Mouse (Mus musculus) limb, embryonic 14.5 days (tissue): ENCODE results near the gene Cntnap5a. TPM values are rescaled to one million over a fixed set of nuclear protein-coding genes. Genes with fewer than 3 reads are reported as not detected.

ENCODE experiments used
- ATAC-seq: fragments of 200-750 bp; cut with Nextera tagmentation; 2 replicates; pipeline ENCODE4 v1.8.0; 2017; ENCODE audit warnings: low read depth, moderate number of reproducible peaks, moderate TSS enrichment; ENCODE audit not compliant: low FRiP score
- DNase-seq: peaks from one replicate; pipeline ENCODE4 v3.0.0-alpha.2; 2015; ENCODE audit warnings: low spot score
- H3K27ac ChIP-seq: fragments of 300-500 bp; sonication (generic); replicated peaks from 2 replicates; pipeline ENCODE4 v1.5.1; 2014; ENCODE audit warnings: low read depth, mild to moderate bottlenecking, low read length, moderate library complexity, mixed read lengths
- H3K27me3 ChIP-seq: fragments of 300-500 bp; sonication (generic); 2 replicates; pipeline ENCODE4 v1.6.1; 2014; ENCODE audit warnings: low read length, mixed read lengths; ENCODE audit not compliant: control insufficient read depth, insufficient read depth
- H3K36me3 ChIP-seq: fragments of 300-500 bp; sonication (generic); 2 replicates; pipeline ENCODE4 v1.6.1; 2014; ENCODE audit warnings: mild to moderate bottlenecking, low read length, moderate library complexity, mixed read lengths; ENCODE audit not compliant: control insufficient read depth, insufficient read depth
- H3K4me1 ChIP-seq: fragments of 300-500 bp; sonication (generic); 2 replicates; pipeline ENCODE4 v1.6.1; 2014; ENCODE audit warnings: antibody characterized with exemption, low read length, mixed read lengths; ENCODE audit not compliant: control insufficient read depth, insufficient read depth
- H3K4me2 ChIP-seq: fragments of 300-500 bp; sonication (generic); replicated peaks from 2 replicates; pipeline ENCODE4 v1.6.1; 2014; ENCODE audit warnings: low read depth, mild to moderate bottlenecking, low read length, moderate library complexity; ENCODE audit not compliant: severe bottlenecking
- H3K4me3 ChIP-seq: fragments of 300-500 bp; sonication (generic); replicated peaks from 2 replicates; pipeline ENCODE4 v1.5.1; 2014; ENCODE audit warnings: low read length
- H3K9ac ChIP-seq: fragments of 300-500 bp; sonication (generic); 2 replicates; pipeline ENCODE4 v1.6.1; 2014; ENCODE audit warnings: mild to moderate bottlenecking, low read depth, low read length, moderate library complexity; ENCODE audit not compliant: severe bottlenecking
- H3K9me3 ChIP-seq: fragments of 300-500 bp; sonication (generic); 2 replicates; pipeline ENCODE4 v1.6.1; 2016; ENCODE audit warnings: low read length; ENCODE audit not compliant: control insufficient read depth
- POLR2A ChIP-seq: fragments of 200-500 bp; IDR thresholded peaks from 2 replicates; pipeline ENCODE4 v1.8.0; 2012; ENCODE audit warnings: inconsistent platforms, mild to moderate bottlenecking, moderate library complexity, borderline replicate concordance; ENCODE audit not compliant: insufficient read depth, insufficient read length; ENCODE audit errors: extremely low read depth
- WGBS: fragments of 180-500 bp; shearing (Covaris S2); extraction: QIAGEN DNeasy Blood & Tissue Kit; methylation state at CpG from one replicate; pipeline ENCODE4 v1.1.7; 2014; 5-methylcytosine and 5-hydroxymethylcytosine counted together
- microRNA-seq: library from miRNA; unstranded; fragments of <30 nt; microRNA quantifications from one replicate; pipeline ENCODE4, GENCODE M21; 2016
- polyA plus RNA-seq, 2 experiments: library from polyadenylated mRNA; depleted of rRNA in 1 of 2; stranded (reverse) in 1 of 2; unstranded in 1 of 2; fragments of >200 nt; fragmentation: Nextera tagmentation in 1 of 2; extraction: Ambion mirVana in 1 of 2; gene quantifications; 2 replicates each; pipeline versions ENCODE4 v1.2.1 to v1.2.3; 2012 to 2014

Gene Cntnap5a
- polyA plus RNA-seq, 2 experiments, result 0.03 TPM

GRCm38 (mm10) chr1:116488780-116489569 lies 804.4 kb downstream of the Cntnap5a start:
- Histone ChIP-seq H3K27ac (no peak overlapping the region), H3K9me3 (no peaks in the 10 kb centered on the region), H3K4me2 (no peak overlapping the region), H3K9ac (no peak overlapping the region), H3K4me1 (no peaks in the 10 kb centered on the region), H3K4me3 (no peak overlapping the region), H3K27me3 (no peaks in the 10 kb centered on the region), H3K36me3 (no peaks in the 10 kb centered on the region)
- ATAC-seq (peak; percentile 82), DNase-seq (peak; percentile 42)
- TF ChIP-seq POLR2A, result no peak
- 52% methylated on average over 1 of the region's 1 CpGs for WGBS

GRCm38 (mm10) chr1:116577969-116578666 lies 893.6 kb downstream of the Cntnap5a start:
- ATAC-seq, result no peak
- WGBS, result 44% methylated on average over 4 of the region's 4 CpGs

GRCm38 (mm10) chr1:116616272-116616671 lies 931.7 kb downstream of the Cntnap5a start:
- no peak overlapping the region for H3K9ac ChIP-seq
- no peak overlapping the region for H3K4me2 ChIP-seq
- H3K27me3 ChIP-seq, result no peaks in the 10 kb centered on the region
- no peaks in the 10 kb centered on the region for H3K4me1 ChIP-seq
- H3K9me3 ChIP-seq, result no peaks in the 10 kb centered on the region
- ATAC-seq (no peak), DNase-seq (no peak)
- H3K4me3 ChIP-seq, result no peak overlapping the region
- TF ChIP-seq POLR2A, result no peak
- H3K36me3 ChIP-seq, result no peaks in the 10 kb centered on the region
- no peak overlapping the region for H3K27ac ChIP-seq

More at GRCm38 (mm10) chr1:116577969-116578666, 893.6 kb downstream of the Cntnap5a start:
- no peaks in the 10 kb centered on the region for H3K4me1 ChIP-seq
- no peak overlapping the region for H3K27ac ChIP-seq
- DNase-seq, result peak; percentile 3
- TF ChIP-seq POLR2A, result no peak
- H3K36me3 ChIP-seq, result no peaks in the 10 kb centered on the region
- no peak overlapping the region for H3K4me3 ChIP-seq
- no peaks in the 10 kb centered on the region for H3K9me3 ChIP-seq
- H3K9ac ChIP-seq, result no peak overlapping the region
- no peaks in the 10 kb centered on the region for H3K27me3 ChIP-seq
- no peak overlapping the region for H3K4me2 ChIP-seq

Small RNA genes within 50 kb of the gene (microRNA-seq; reads per million reads assigned to microRNA genes)
- gene Gm23393, result not detected
